Mouse (Mus musculus): ENCODE results near the gene Slc26a8.

Gene Slc26a8

DNA sequence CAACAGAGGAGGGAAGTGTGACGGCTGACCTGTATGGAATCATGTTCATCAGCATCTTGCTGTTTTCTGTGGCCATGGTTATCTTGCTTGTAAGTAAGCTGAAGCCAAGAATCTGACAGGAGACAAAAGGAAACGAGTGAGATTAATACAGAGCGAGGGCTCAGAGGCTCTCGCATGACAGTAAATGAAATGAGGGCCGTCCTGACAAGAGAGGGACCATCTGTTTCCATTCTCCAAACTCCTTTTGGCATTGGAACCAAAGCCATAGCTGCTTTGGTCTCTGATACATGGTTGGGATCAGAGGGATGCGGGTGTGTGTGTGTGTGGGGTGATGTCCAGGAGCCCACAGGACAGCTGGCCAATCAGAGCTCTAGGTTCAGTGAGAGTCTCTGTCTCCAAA is 30.5 kb downstream of the Slc26a8 start:
- in situ Hi-C loops (cut with MboI; ENCODE audit: low pct_unique_long_range_greater_than_20kb in 1 of 2, low sequenced_read_pairs in 2 of 2, unreplicated experiment in 1 of 2): no loop called here

DNA sequence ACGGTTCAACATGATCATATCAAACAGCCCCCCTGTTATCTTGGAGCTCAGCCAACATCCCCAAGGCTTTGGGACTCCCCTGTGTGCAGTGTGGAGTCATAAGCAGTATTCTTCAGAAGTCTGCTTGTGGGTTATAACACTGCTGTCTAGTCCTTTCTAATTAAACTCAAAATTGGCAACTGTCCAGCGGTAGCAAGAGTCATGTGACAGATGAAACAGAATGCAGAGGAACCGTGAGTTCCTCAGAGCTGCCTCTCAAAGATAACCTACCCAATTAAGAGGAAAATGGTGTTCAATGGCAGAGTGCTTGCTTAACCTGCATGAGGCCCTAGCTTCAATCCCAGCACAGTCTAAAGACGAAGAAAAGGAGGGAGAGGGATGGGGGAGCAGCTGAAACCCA is 32.1 kb downstream of the Slc26a8 start:
- in situ Hi-C loops (cut with MboI; ENCODE audit: low pct_unique_long_range_greater_than_20kb in 1 of 2, low sequenced_read_pairs in 2 of 2, unreplicated experiment in 1 of 2): no loop called here

DNA sequence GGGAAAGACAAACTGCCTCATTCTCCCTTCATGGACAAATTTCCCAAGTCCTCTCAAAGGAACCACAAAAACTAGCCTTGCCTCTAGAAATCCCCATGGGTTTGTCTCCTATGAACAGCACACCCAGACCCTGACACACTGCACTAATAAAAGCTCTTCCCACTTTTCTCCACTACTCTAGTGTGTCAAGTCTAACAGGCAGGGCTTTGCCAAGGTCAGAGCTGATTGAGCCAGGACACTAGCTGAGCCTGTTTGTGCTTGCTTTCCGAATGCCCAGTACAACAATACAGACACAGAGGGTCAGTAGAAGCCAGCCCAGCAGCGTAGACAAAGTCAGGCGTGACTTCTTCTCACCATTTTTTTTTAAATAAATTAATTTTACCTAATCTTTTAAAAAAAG is 39.8 kb downstream of the Slc26a8 start:
- in situ Hi-C loops (cut with MboI; ENCODE audit: low pct_unique_long_range_greater_than_20kb in 1 of 2, low sequenced_read_pairs in 2 of 2, unreplicated experiment in 1 of 2): no loop called here

DNA sequence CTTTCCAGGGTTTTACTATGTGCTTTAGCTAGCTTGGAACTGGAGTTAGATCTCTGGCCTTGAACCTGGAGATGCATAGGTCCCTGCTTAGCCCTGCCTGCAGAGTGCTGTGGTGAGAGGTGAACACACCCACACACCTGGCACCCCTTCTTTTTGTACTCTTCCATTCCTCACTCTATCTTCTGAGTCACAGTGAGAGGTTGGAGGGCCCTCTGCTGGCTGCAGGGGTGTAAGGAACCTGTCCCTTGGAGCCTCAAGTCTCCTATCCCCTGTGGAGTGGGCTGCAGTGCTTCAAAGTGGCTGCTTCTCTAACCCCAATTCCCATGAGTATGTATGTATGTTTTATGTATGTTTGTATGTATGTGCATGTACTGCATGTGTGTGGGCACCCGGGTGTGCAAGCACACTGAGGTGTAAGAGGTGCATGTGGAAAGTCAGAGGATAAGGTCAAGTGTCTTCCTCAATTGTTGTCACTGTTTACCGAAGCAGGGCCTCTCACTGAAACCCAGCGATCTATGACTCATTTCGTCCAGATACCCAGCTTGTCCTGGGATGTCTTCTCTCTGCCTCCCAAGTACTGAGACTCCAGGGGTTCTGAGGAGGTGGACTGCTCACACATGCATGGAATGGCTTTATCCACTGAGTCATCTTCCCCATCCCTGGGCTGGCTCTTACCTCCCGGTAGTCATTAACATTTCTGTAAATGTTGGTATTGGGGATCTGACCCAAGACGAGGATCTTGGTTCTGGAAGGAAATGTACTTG is 41.2 kb downstream of the Slc26a8 start:
- in situ Hi-C loops (cut with MboI; ENCODE audit: low pct_unique_long_range_greater_than_20kb in 1 of 2, low sequenced_read_pairs in 2 of 2, unreplicated experiment in 1 of 2): no loop called here

DNA sequence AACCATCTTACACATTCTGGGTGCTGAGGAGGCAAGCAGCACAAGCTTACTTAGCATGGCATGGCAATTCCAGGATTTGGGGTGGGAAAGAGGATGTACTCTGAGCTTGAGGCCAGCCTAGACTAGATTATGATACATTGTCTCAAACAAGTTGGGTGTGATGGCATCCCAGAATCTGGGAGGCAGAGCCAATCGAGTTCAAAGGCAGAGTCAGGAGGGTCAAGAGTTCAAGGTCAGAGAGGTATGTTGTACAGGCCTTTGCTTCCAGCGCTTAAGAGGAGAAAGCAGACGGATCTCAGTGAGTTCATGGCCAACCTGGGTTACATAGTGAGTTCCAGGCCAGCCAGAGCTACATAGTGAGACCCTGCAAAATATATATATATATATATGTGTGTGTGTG is 43.8 kb downstream of the Slc26a8 start:
- in situ Hi-C loops (cut with MboI; ENCODE audit: low pct_unique_long_range_greater_than_20kb in 1 of 2, low sequenced_read_pairs in 2 of 2, unreplicated experiment in 1 of 2): no loop called here

- in situ Hi-C loops (cut with MboI; ENCODE audit: low pct_unique_long_range_greater_than_20kb in 1 of 2, low sequenced_read_pairs in 2 of 2, unreplicated experiment in 1 of 2): no loop called here
Observed at GRCm38 (mm10) chr17:28644112-28644511, 45.9 kb downstream of the Slc26a8 start.

- in situ Hi-C loops (cut with MboI; ENCODE audit: low pct_unique_long_range_greater_than_20kb in 1 of 2, low sequenced_read_pairs in 2 of 2, unreplicated experiment in 1 of 2): no loop called here
Observed at GRCm38 (mm10) chr17:28643697-28644096, 46.3 kb downstream of the Slc26a8 start.

GRCm38 (mm10) chr17:28640113-28640512 is 49.9 kb downstream of the Slc26a8 start:
- in situ Hi-C loops (cut with MboI; ENCODE audit: low pct_unique_long_range_greater_than_20kb in 1 of 2, low sequenced_read_pairs in 2 of 2, unreplicated experiment in 1 of 2): no loop called here

GRCm38 (mm10) chr17:28637711-28638690 is 52.0 kb downstream of the Slc26a8 start:
- in situ Hi-C loops (cut with MboI; ENCODE audit: low pct_unique_long_range_greater_than_20kb in 1 of 2, low sequenced_read_pairs in 2 of 2, unreplicated experiment in 1 of 2): no loop called here

DNA sequence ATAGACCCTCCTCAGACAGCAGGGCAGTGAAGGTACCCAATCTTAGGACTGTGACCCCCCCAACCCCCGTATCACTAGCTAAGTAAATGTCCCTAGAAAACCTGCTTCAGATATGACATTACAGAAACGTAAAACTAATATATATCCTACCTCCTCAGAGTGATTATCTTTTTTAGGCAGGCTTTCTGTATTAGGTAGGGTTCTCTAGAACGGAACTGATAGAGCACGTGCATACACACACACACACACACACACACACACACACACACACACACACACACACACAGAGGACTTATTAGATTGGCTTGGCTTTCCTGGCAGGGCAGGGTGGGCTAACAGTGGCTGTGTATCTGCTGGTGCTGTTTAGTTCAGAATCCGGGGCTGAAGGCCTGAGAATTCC is 54.2 kb downstream of the Slc26a8 start:
- in situ Hi-C loops (cut with MboI; ENCODE audit: low pct_unique_long_range_greater_than_20kb in 1 of 2, low sequenced_read_pairs in 2 of 2, unreplicated experiment in 1 of 2): no loop called here

DNA sequence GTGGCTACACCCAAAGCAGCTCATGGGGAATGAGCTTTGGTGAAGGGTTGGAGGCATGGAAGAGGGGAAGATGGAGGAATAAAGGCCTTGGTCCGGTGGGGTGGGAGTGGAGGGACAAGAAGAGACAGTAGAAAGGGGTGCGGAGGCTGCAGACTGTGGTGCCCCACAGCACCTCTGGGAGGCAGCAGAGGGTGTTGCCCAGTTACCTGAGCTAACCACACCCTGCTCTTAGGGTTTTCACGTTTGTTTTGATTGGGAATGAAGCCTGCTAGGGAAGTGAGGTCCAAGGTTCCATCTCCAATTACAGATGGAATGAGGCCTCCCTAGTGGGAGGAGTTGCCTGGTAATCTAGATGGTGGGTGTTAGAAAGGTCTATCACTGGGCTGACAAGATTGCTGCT is 60.9 kb downstream of the Slc26a8 start:
- in situ Hi-C loops (cut with MboI; ENCODE audit: low pct_unique_long_range_greater_than_20kb in 1 of 2, low sequenced_read_pairs in 2 of 2, unreplicated experiment in 1 of 2): no loop called here

DNA sequence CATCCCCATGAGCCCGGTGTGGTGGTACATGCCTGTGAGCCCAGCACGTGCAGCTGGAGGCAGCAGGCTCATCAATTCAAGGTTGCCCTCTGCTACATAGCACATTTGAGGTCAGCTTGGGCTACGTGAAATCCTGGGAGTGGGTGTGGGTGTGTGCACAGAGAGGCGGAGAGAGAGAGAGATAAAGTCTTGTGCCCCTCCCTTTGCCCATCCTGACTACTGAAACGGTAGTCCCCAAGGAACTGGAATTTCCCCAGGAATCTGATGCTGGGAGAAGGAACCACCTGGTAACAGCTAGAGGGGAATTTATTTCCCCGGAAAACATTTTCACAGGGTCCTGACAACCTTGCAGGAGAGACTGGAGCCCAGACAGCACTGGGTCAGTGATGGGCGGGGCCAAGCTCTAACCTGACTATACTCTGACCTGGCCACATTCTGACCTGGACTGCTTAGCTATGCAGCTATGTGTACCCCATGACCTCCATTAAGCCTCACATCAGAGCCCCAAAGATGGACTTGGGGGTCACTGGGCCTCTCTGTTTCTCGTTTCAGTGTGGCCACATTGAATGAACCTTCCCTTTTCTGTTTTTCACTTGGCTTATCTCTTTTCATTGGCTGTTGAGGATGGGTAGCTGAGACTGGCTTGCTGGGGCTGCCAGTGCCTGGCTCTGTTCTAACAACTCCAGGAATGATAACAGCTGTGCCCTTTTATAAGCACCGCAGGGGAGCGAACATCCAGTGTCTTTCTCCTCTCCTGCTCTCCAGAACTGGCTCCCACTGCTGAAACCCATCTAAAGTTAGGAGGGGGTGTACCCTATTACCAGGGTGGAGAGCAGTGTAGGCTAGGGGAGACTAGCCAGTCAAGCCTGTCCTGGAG is 61.5 kb downstream of the Slc26a8 start:
- in situ Hi-C loops (cut with MboI; ENCODE audit: low pct_unique_long_range_greater_than_20kb in 1 of 2, low sequenced_read_pairs in 2 of 2, unreplicated experiment in 1 of 2): no loop called here

- in situ Hi-C loops (cut with MboI; ENCODE audit: low pct_unique_long_range_greater_than_20kb in 1 of 2, low sequenced_read_pairs in 2 of 2, unreplicated experiment in 1 of 2): no loop called here
Observed at GRCm38 (mm10) chr17:28626937-28627336, 63.1 kb downstream of the Slc26a8 start.

DNA sequence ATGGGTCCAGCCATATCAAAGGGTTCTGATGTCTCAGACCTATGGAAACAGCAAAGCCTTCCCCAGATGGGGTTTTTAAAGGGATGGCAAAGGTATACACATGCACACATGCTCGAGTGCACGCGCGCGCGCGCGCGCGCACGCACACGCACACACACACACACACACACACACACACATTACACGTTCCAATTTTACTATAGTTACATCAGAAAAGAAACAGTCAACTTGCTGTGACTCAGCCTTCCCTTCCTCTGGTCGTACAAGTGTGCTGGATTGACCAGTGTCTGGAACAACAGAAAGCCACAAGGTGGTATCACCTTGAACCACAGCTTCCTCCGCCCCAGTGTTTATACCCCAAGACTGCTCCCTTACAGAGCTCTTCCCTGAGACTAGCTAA is 64.7 kb downstream of the Slc26a8 start:
- in situ Hi-C loops (cut with MboI; ENCODE audit: low pct_unique_long_range_greater_than_20kb in 1 of 2, low sequenced_read_pairs in 2 of 2, unreplicated experiment in 1 of 2): no loop called here

GRCm38 (mm10) chr17:28624841-28625240 is 65.2 kb downstream of the Slc26a8 start:
- in situ Hi-C loops (cut with MboI; ENCODE audit: low pct_unique_long_range_greater_than_20kb in 1 of 2, low sequenced_read_pairs in 2 of 2, unreplicated experiment in 1 of 2): no loop called here

- in situ Hi-C loops (cut with MboI; ENCODE audit: low pct_unique_long_range_greater_than_20kb in 1 of 2, low sequenced_read_pairs in 2 of 2, unreplicated experiment in 1 of 2): no loop called here
Observed at GRCm38 (mm10) chr17:28622300-28622759, 67.7 kb downstream of the Slc26a8 start, which contains the start of gene Srpk1. Srpk1 (minus strand) TSS chr17:28622709.

DNA sequence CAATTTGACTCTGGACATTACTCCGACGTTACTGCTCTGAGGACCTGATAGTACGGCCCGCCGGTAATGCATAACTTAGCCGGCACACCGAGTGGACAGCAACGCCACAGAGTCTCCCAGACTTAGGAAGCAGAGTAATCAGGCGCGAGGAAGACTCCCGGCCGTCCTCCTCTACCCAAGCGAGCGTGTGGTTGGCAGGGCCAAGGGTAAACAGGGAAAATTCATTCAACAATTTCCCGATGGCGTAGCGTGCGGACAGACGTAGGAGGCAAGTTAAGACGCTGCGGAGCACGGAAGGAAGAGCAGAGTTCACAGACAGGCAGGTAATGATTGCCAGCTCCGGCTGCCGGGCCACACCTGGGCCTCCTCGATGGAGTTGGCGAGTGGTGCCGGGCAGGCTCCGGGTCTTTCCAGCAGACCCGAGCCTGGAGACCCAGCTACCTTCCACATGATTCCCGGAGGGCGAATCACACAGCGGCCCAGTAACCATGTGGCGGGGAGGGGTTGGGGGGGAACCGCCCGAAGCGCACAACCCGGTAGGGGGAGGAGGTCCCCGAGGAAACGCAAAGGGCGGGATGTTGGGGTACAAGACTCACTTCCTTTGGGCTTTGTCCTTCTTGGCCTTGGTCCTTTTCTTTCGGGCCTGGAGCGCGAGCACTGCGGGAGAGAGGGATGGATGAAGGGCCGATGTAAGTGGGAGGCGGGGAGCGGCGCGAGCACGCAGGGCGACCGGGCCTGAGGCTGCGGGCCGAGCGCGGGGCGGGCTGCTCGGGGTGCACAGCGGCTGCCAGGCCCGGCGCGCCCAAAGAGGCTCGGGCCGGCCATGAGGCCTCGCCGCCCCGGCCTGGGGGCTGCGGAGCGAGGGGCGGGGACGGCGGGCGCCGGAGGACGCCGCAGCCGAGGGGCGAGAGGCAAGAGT is 68.4 kb downstream of the Slc26a8 start:
- in situ Hi-C loops (cut with MboI; ENCODE audit: low pct_unique_long_range_greater_than_20kb in 1 of 2, low sequenced_read_pairs in 2 of 2, unreplicated experiment in 1 of 2): no loop called here

DNA sequence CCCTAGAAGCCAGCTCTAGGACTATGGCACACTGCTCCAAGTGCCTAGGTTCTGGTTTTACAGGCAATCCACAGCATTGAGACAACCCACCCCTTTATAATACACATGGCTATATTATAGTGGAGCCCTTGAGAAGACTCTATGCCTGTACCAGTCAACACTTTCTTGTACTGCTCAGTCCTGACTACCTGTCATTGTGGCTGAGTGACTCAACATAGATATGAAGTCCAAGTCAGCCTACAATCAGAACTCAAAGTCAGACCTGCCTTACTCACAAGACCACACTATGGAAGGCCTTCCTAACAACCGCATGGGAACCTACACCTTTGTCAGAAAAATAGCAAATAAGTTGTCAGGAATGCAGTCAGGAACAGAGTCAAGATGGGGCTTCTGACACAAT is 71.3 kb downstream of the Slc26a8 start:
- in situ Hi-C loops (cut with MboI; ENCODE audit: low pct_unique_long_range_greater_than_20kb in 1 of 2, low sequenced_read_pairs in 2 of 2, unreplicated experiment in 1 of 2): no loop called here

Measured in mouse embryonic stem cell (cell line).